Mouse (Mus musculus): ENCODE data around the gene Psmb4.

GRCm38 (mm10) chr3:94835396-94835795 is 51.4 kb downstream of the Psmb4 start:
- TF ChIP-seq CTCF (IDR thresholded peaks at IDR 0.05), result no peak
- TF ChIP-seq EP300 (IDR thresholded peaks at IDR 0.05), result no peak
